In genomic region chr10:94417643-94418042, GRCm38 (mm10) we compare ENCODE assay signal across 20 mouse cellular contexts.
DNase-seq lines count a peak whose midpoint lies in the region; ATAC-seq and TF ChIP-seq lines count a peak whose summit lies in the region.
"Had no signal": no experiment of that assay in that cellular context is flagged by ENCODE, and none has a peak within 500 bp of the region (broad histone marks: within the 10 kb centered on the region; RNA-seq: fewer than 3 reads in every experiment).

No protein-coding gene starts in this region.

- no peaks in the 10 kb centered on the region for H3K4me1 ChIP-seq in liver, adult 2 months (ENCODE audit: control insufficient read depth, insufficient read depth, low read length)
- H3K4me1 ChIP-seq in hindbrain, embryonic 14.5 days (replicated peaks; ENCODE audit: control insufficient read depth, insufficient read depth, low read length) = peaks cover 34% of the 10 kb centered on the region
- H3K4me1 ChIP-seq: liver, embryonic 12.5 days had no signal

- intact Hi-C loops in heart, postnatal 10 days (cut with DNase I) = no loop called here

- H3K4me2 ChIP-seq in hindbrain, embryonic 14.5 days (replicated peaks) = no peak overlapping the region
- H3K4me2 ChIP-seq: hindbrain, embryonic 12.5 days; liver, embryonic 12.5 days; neural tube, embryonic 13.5 days had no signal

- ATAC-seq in granulocyte monocyte progenitor cell, adult 5-6 weeks (replicated peaks; ENCODE audit: poor library complexity, severe bottlenecking) = peak; percentile 71
- no peak for ATAC-seq in hindbrain, embryonic 14.5 days (ENCODE audit: low FRiP score)
- ATAC-seq: forebrain, postnatal 0 days; inflammation-experienced regulatory T-cells, adult 6 months; liver, embryonic 12.5 days had no signal

- H3K4me3 ChIP-seq in liver, adult 2 months (ENCODE audit: insufficient read depth, low read depth, low read length) = no peak overlapping the region
- H3K4me3 ChIP-seq in C2C12 (ENCODE audit: insufficient read depth, poor library complexity, severe bottlenecking) = no peak overlapping the region
- H3K4me3 ChIP-seq in hindbrain, embryonic 14.5 days (replicated peaks; ENCODE audit: low read length) = no peak overlapping the region
- H3K4me3 ChIP-seq: hindbrain, embryonic 12.5 days; limb, embryonic 10.5 days; liver, embryonic 12.5 days; midbrain, embryonic 10.5 days; neural tube, embryonic 13.5 days had no signal

- no peaks in the 10 kb centered on the region for H3K36me3 ChIP-seq in liver, adult 2 months (ENCODE audit: control insufficient read depth, insufficient read depth, low read length)
- H3K36me3 ChIP-seq in C2C12 (ENCODE audit: control insufficient read depth, insufficient read depth) = no peaks in the 10 kb centered on the region
- no peaks in the 10 kb centered on the region for H3K36me3 ChIP-seq in hindbrain, embryonic 14.5 days (replicated peaks; ENCODE audit: control insufficient read depth, insufficient read depth)
- H3K36me3 ChIP-seq: hindbrain, embryonic 12.5 days; limb, embryonic 10.5 days; liver, embryonic 12.5 days; midbrain, embryonic 10.5 days; neural tube, embryonic 13.5 days had no signal

- H3K79me3 ChIP-seq in C2C12 (ENCODE audit: low read depth) = no peaks in the 10 kb centered on the region

- H3K27ac ChIP-seq in liver, adult 2 months (replicated peaks; ENCODE audit: insufficient read depth, low read depth, low read length) = no peak overlapping the region
- H3K27ac ChIP-seq in hindbrain, embryonic 14.5 days = no peak overlapping the region
- H3K27ac ChIP-seq: hindbrain, embryonic 12.5 days; limb, embryonic 10.5 days; liver, embryonic 12.5 days; neural tube, embryonic 13.5 days had no signal

- WGBS in liver, adult 2 months = 68% methylated on average over 4 of the region's 4 CpGs
- 94% methylated on average over 4 of the region's 4 CpGs for WGBS in hindbrain, embryonic 14.5 days

- H3K79me2 ChIP-seq in liver, adult 2 months (ENCODE audit: control insufficient read depth, insufficient read depth, low read length) = no peaks in the 10 kb centered on the region
- H3K79me2 ChIP-seq in C2C12 (ENCODE audit: control insufficient read depth, insufficient read depth) = no peaks in the 10 kb centered on the region

- TF ChIP-seq POLR2A in liver, adult 2 months (IDR thresholded peaks at IDR 0.05; ENCODE audit: extremely low read depth, insufficient read depth, low read length) = no peak

- TF ChIP-seq CTCF in liver, adult 2 months (IDR thresholded peaks at IDR 0.05; ENCODE audit: low read depth, low read length) = no peak
- no peak for TF ChIP-seq CTCF in C2C12 (IDR thresholded peaks at IDR 0.05; ENCODE audit: control insufficient read depth, insufficient read depth, insufficient read length)

- DNase-seq in liver, adult 2 months (ENCODE audit: extremely low read depth, low read depth, low spot score) = peak; percentile 13
- DNase-seq in liver = no peak
- peak; percentile 72 for DNase-seq in 3T3-L1 (ENCODE audit: low read depth, low spot score)
- DNase-seq in hindbrain, embryonic 14.5 days (ENCODE audit: low spot score) = no peak
- DNase-seq in heart, postnatal 10 days = no peak
- no peak for DNase-seq in heart, postnatal 4 days
- DNase-seq: adrenal gland, postnatal 10 days; cerebellum, adult 9-11 months; forebrain, postnatal 0 days; gastrocnemius, postnatal 36 days; layer of hippocampus, adult 9-11 months; thymus, adult 2 months had no signal

- H3K9me3 ChIP-seq in hindbrain, embryonic 14.5 days (ENCODE audit: control insufficient read depth, low read length) = no peaks in the 10 kb centered on the region
- H3K9me3 ChIP-seq: hindbrain, embryonic 12.5 days; limb, embryonic 10.5 days; liver, embryonic 12.5 days; midbrain, embryonic 10.5 days; neural tube, embryonic 13.5 days had no signal

- no peak overlapping the region for H3K9ac ChIP-seq in liver, adult 2 months (ENCODE audit: low read depth, low read length)
- no peak overlapping the region for H3K9ac ChIP-seq in hindbrain, embryonic 14.5 days
- H3K9ac ChIP-seq: forebrain, postnatal 0 days; hindbrain, embryonic 12.5 days; liver, embryonic 12.5 days; neural tube, embryonic 13.5 days had no signal

- H3K27me3 ChIP-seq in liver, adult 2 months (ENCODE audit: control insufficient read depth, insufficient read depth, low read length) = no peaks in the 10 kb centered on the region
- no peaks in the 10 kb centered on the region for H3K27me3 ChIP-seq in C2C12 (ENCODE audit: control insufficient read depth, insufficient read depth, insufficient read length)
- no peaks in the 10 kb centered on the region for H3K27me3 ChIP-seq in hindbrain, embryonic 14.5 days (ENCODE audit: control insufficient read depth, insufficient read depth, low read length)
- H3K27me3 ChIP-seq: hindbrain, embryonic 12.5 days had no signal

- H3ac ChIP-seq in C2C12 (ENCODE audit: control insufficient read depth, insufficient read length, low read depth) = no peak overlapping the region

TF ChIP-seq in C2C12, 6 proteins besides CTCF, POLR2A, EP300 and RAD21:
- no peak for TF ChIP-seq MAX (IDR thresholded peaks at IDR 0.05)
- TF ChIP-seq USF1 (IDR thresholded peaks at IDR 0.05; ENCODE audit: low read depth) = no peak
- TF ChIP-seq MYOD1 (IDR thresholded peaks at IDR 0.05; ENCODE audit: control insufficient read depth, insufficient read length, low read depth) = no peak
- TF ChIP-seq FOSL1 (IDR thresholded peaks at IDR 0.05; ENCODE audit: insufficient read depth, low read length, poor library complexity, severe bottlenecking) = peak; percentile 66
TF ChIP-seq in C2C12: peak in this region for 1.

Comparison
In these comparisons a context has a peak if more than half of its experiments do, and no peak if none do; other contexts are left out.
1. DNase-seq: peak in liver, adult 2 months (single experiment) and 3T3-L1 (single experiment); none in liver (single experiment), hindbrain, embryonic 14.5 days (single experiment), heart, postnatal 10 days (0 of 2) and heart, postnatal 4 days (single experiment).